11 mouse cellular contexts compared by ENCODE assay signal in genomic region chr5:21257806-21258205, GRCm38 (mm10).
DNase-seq lines count a peak whose midpoint lies in the region; ATAC-seq and TF ChIP-seq lines count a peak whose summit lies in the region.
"Had no signal": no experiment of that assay in that cellular context is flagged by ENCODE, and none has a peak within 500 bp of the region (broad histone marks: within the 10 kb centered on the region; RNA-seq: fewer than 3 reads in every experiment).

No protein-coding gene starts in this region.

- no peaks in the 10 kb centered on the region for H3K9me3 ChIP-seq in liver, postnatal 0 days (ENCODE audit: low read length)
- H3K9me3 ChIP-seq in liver, embryonic 12.5 days (replicated peaks) = no peaks in the 10 kb centered on the region
- no peaks in the 10 kb centered on the region for H3K9me3 ChIP-seq in heart, embryonic 11.5 days (replicated peaks; ENCODE audit: control insufficient read depth, low read length)
- H3K9me3 ChIP-seq: lung, embryonic 15.5 days had no signal

- no peaks in the 10 kb centered on the region for H3K27me3 ChIP-seq in liver, postnatal 0 days (ENCODE audit: insufficient read depth, low read length)
- no peaks in the 10 kb centered on the region for H3K27me3 ChIP-seq in liver, embryonic 12.5 days (replicated peaks)
- H3K27me3 ChIP-seq in heart, embryonic 11.5 days (ENCODE audit: control insufficient read depth, insufficient read depth, low read length) = no peaks in the 10 kb centered on the region
- H3K27me3 ChIP-seq: lung, embryonic 15.5 days had no signal

- no peak overlapping the region for H3K9ac ChIP-seq in liver, postnatal 0 days (replicated peaks)
- H3K9ac ChIP-seq in liver, embryonic 12.5 days = no peak overlapping the region
- no peak overlapping the region for H3K9ac ChIP-seq in heart, embryonic 11.5 days (ENCODE audit: low read depth, low read length)
- H3K9ac ChIP-seq: lung, embryonic 15.5 days had no signal

- TF ChIP-seq EP300 in liver, postnatal 0 days (IDR thresholded peaks at IDR 0.05; ENCODE audit: low read depth) = no peak

- intact Hi-C loops in left cerebral cortex, postnatal 14 days (cut with DNase I) = loop anchor here (10.0 kb wide), 1 partner anchor 203 kb away; the partner anchor contains the start of gene Ptpn12

- TF ChIP-seq CTCF in liver, postnatal 0 days (IDR thresholded peaks at IDR 0.05; ENCODE audit: low read depth) = peak; percentile 55

- H3K36me3 ChIP-seq in liver, postnatal 0 days (replicated peaks; ENCODE audit: insufficient read depth, low read length) = no peaks in the 10 kb centered on the region
- H3K36me3 ChIP-seq in liver, embryonic 12.5 days = no peaks in the 10 kb centered on the region
- H3K36me3 ChIP-seq in heart, embryonic 11.5 days (ENCODE audit: control insufficient read depth, insufficient read depth, low read length) = no peaks in the 10 kb centered on the region
- H3K36me3 ChIP-seq: lung, embryonic 15.5 days had no signal

- no peak for ATAC-seq in liver, postnatal 0 days
- ATAC-seq in liver, embryonic 12.5 days = no peak
- no peak for ATAC-seq in heart, embryonic 11.5 days (replicated peaks; ENCODE audit: insufficient number of reproducible peaks, low FRiP score, low TSS enrichment)
- ATAC-seq: hindbrain, embryonic 16.5 days had no signal

- DNase-seq in cerebellum, postnatal 10 days = peak; percentile 21 to 38
- no peak for DNase-seq in cerebellum, adult 8-10 months
- DNase-seq in liver, postnatal 0 days = no peak
- peak; percentile 83 for DNase-seq in R1 (ENCODE audit: low read depth, low spot score)
- peak; percentile 40 for DNase-seq in retina, embryonic 14.5 days (ENCODE audit: low spot score)
- no peak for DNase-seq in left cerebral cortex, postnatal 14 days (ENCODE audit: low spot score in 2 of 2)
- DNase-seq: layer of hippocampus, postnatal 36 days had no signal

- WGBS in liver, postnatal 0 days (ENCODE audit: insufficient replicate concordance) = 65% methylated on average over 6 of the region's 6 CpGs
- 62% methylated on average over 6 of the region's 6 CpGs for WGBS in liver, embryonic 12.5 days (ENCODE audit: insufficient replicate concordance)
- WGBS in heart, embryonic 11.5 days (ENCODE audit: insufficient replicate concordance) = 67% methylated on average over 6 of the region's 6 CpGs

- peaks cover 2% of the 10 kb centered on the region; the same call in 1 of the 2 replicates for H3K4me1 ChIP-seq in liver, postnatal 0 days (ENCODE audit: insufficient read depth)
- peaks cover 7% of the 10 kb centered on the region; the same call in 1 of the 2 replicates for H3K4me1 ChIP-seq in liver, embryonic 12.5 days
- H3K4me1 ChIP-seq in heart, embryonic 11.5 days (ENCODE audit: control insufficient read depth, insufficient read depth, low read length) = no peaks in the 10 kb centered on the region; the same call in 1 of the 2 replicates
- H3K4me1 ChIP-seq: lung, embryonic 15.5 days had no signal

- H3K4me2 ChIP-seq in liver, postnatal 0 days (ENCODE audit: low read depth, low read length) = no peak overlapping the region
- H3K4me2 ChIP-seq in liver, embryonic 12.5 days = no peak overlapping the region
- no peak overlapping the region for H3K4me2 ChIP-seq in heart, embryonic 11.5 days
- H3K4me2 ChIP-seq: lung, embryonic 15.5 days had no signal

- no peak overlapping the region for H3K4me3 ChIP-seq in liver, postnatal 0 days (ENCODE audit: low read depth, low read length)
- no peak overlapping the region for H3K4me3 ChIP-seq in liver, embryonic 12.5 days
- no peak overlapping the region for H3K4me3 ChIP-seq in heart, embryonic 11.5 days (ENCODE audit: low read depth, low read length)
- H3K4me3 ChIP-seq: lung, embryonic 15.5 days had no signal

- H3K27ac ChIP-seq in liver, postnatal 0 days (ENCODE audit: low read depth) = no peak overlapping the region
- no peak overlapping the region for H3K27ac ChIP-seq in liver, embryonic 12.5 days
- no peak overlapping the region for H3K27ac ChIP-seq in heart, embryonic 11.5 days (ENCODE audit: low read depth, low read length)
- H3K27ac ChIP-seq: lung, embryonic 15.5 days had no signal

Comparison
In these comparisons a context has a peak if more than half of its experiments do, and no peak if none do; other contexts are left out.
1. DNase-seq: peak in cerebellum, postnatal 10 days (2 of 2), R1 (single experiment) and retina, embryonic 14.5 days (single experiment); none in cerebellum, adult 8-10 months (single experiment), liver, postnatal 0 days (single experiment) and left cerebral cortex, postnatal 14 days (0 of 2).